Comparison of ENCODE assay signal across 9 mouse cellular contexts in genomic region chr10:43722711-43723614, GRCm38 (mm10).
DNase-seq lines count a peak whose midpoint lies in the region; ATAC-seq and TF ChIP-seq lines count a peak whose summit lies in the region.
"Had no signal": no experiment of that assay in that cellular context is flagged by ENCODE, and none has a peak within 500 bp of the region (broad histone marks: within the 10 kb centered on the region; RNA-seq: fewer than 3 reads in every experiment).

No protein-coding gene starts in this region.

- H3K36me3 ChIP-seq in heart, embryonic 10.5 days, result no peaks in the 10 kb centered on the region
- H3K36me3 ChIP-seq in hindbrain, embryonic 11.5 days (ENCODE audit: control insufficient read depth, insufficient read depth, low read length), result no peaks in the 10 kb centered on the region
- H3K36me3 ChIP-seq in limb, embryonic 14.5 days (ENCODE audit: control insufficient read depth, insufficient read depth, low read length), result no peaks in the 10 kb centered on the region
- no peaks in the 10 kb centered on the region for H3K36me3 ChIP-seq in midbrain, embryonic 15.5 days (replicated peaks)

- peak; percentile 80 for DNase-seq in heart, embryonic 10.5 days (ENCODE audit: low spot score)
- no peak for DNase-seq in heart, adult 11 months
- peak; percentile 54 for DNase-seq in embryo, embryonic 11.5 days (ENCODE audit: low read depth, low spot score)
- DNase-seq in hindbrain, embryonic 11.5 days (ENCODE audit: low spot score), result peak; percentile 63
- DNase-seq in limb, embryonic 14.5 days (ENCODE audit: low spot score), result peak; percentile 81
- DNase-seq in urinary bladder, adult 2 months (ENCODE audit: low spot score), result peak; percentile 32
- no peak for DNase-seq in left cerebral cortex, adult 18-20 months (ENCODE audit: low spot score in 2 of 2)

- ATAC-seq in hindbrain, embryonic 11.5 days (ENCODE audit: low FRiP score), result peak; percentile 76
- peak; percentile 82 for ATAC-seq in limb, embryonic 14.5 days (ENCODE audit: low FRiP score, low read depth)
- peak; percentile 72 for ATAC-seq in midbrain, embryonic 15.5 days (replicated peaks)
- ATAC-seq: Patski had no signal

- H3K4me3 ChIP-seq in heart, embryonic 10.5 days, result peak overlapping the region; percentile 57
- peak overlapping the region; percentile 28 for H3K4me3 ChIP-seq in hindbrain, embryonic 11.5 days (ENCODE audit: low read depth, low read length)
- peak overlapping the region; percentile 34 for H3K4me3 ChIP-seq in limb, embryonic 14.5 days (replicated peaks; ENCODE audit: low read length)
- H3K4me3 ChIP-seq in midbrain, embryonic 15.5 days, result peak overlapping the region; percentile 35

- H3K27ac ChIP-seq in heart, embryonic 10.5 days, result peak overlapping the region; percentile 85
- H3K27ac ChIP-seq in hindbrain, embryonic 11.5 days (ENCODE audit: low read depth, low read length), result peak overlapping the region; percentile 45
- peak overlapping the region; percentile 87 for H3K27ac ChIP-seq in limb, embryonic 14.5 days (replicated peaks; ENCODE audit: low read depth, low read length)
- peak overlapping the region; percentile 67 for H3K27ac ChIP-seq in midbrain, embryonic 15.5 days

- H3K4me2 ChIP-seq in hindbrain, embryonic 11.5 days (replicated peaks; ENCODE audit: low read depth, low read length), result peak overlapping the region; percentile 69
- peak overlapping the region; percentile 77 for H3K4me2 ChIP-seq in limb, embryonic 14.5 days (replicated peaks; ENCODE audit: low read depth, low read length, severe bottlenecking)
- H3K4me2 ChIP-seq in midbrain, embryonic 15.5 days, result peak overlapping the region; percentile 80

- 12% methylated on average over 23 of the region's 23 CpGs for WGBS in heart, embryonic 10.5 days
- WGBS in hindbrain, embryonic 11.5 days, result 5% methylated on average over 23 of the region's 23 CpGs
- under 1% methylated on average over 23 of the region's 23 CpGs for WGBS in limb, embryonic 14.5 days
- WGBS in midbrain, embryonic 15.5 days, result 2% methylated on average over 23 of the region's 23 CpGs

- H3K27me3 ChIP-seq in heart, embryonic 10.5 days (ENCODE audit: insufficient read depth, poor library complexity, severe bottlenecking), result no peaks in the 10 kb centered on the region
- H3K27me3 ChIP-seq in hindbrain, embryonic 11.5 days (ENCODE audit: control insufficient read depth, insufficient read depth, low read length), result no peaks in the 10 kb centered on the region
- H3K27me3 ChIP-seq in limb, embryonic 14.5 days (ENCODE audit: control insufficient read depth, insufficient read depth, low read length), result no peaks in the 10 kb centered on the region
- no peaks in the 10 kb centered on the region for H3K27me3 ChIP-seq in midbrain, embryonic 15.5 days (replicated peaks)
- H3K27me3 ChIP-seq: Patski had no signal

- no peak for TF ChIP-seq POLR2A in limb, embryonic 14.5 days (IDR thresholded peaks at IDR 0.05; ENCODE audit: borderline replicate concordance, extremely low read depth, insufficient read depth, insufficient read length)

- H3K9ac ChIP-seq in hindbrain, embryonic 11.5 days (ENCODE audit: low read depth, low read length), result peak overlapping the region; percentile 45
- H3K9ac ChIP-seq in limb, embryonic 14.5 days (ENCODE audit: low read depth, low read length, severe bottlenecking), result peak overlapping the region; percentile 51
- H3K9ac ChIP-seq in midbrain, embryonic 15.5 days, result peak overlapping the region; percentile 31

- H3K9me3 ChIP-seq in heart, embryonic 10.5 days, result no peaks in the 10 kb centered on the region
- H3K9me3 ChIP-seq in hindbrain, embryonic 11.5 days (ENCODE audit: control insufficient read depth, low read length), result no peaks in the 10 kb centered on the region
- no peaks in the 10 kb centered on the region for H3K9me3 ChIP-seq in limb, embryonic 14.5 days (ENCODE audit: control insufficient read depth, low read length)
- no peaks in the 10 kb centered on the region for H3K9me3 ChIP-seq in midbrain, embryonic 15.5 days

- peaks cover 28% of the 10 kb centered on the region for H3K4me1 ChIP-seq in heart, embryonic 10.5 days
- H3K4me1 ChIP-seq in hindbrain, embryonic 11.5 days (replicated peaks; ENCODE audit: control insufficient read depth, insufficient read depth, low read length), result peaks cover 4% of the 10 kb centered on the region; the same call in 1 of the 2 replicates
- peaks cover 27% of the 10 kb centered on the region for H3K4me1 ChIP-seq in limb, embryonic 14.5 days (ENCODE audit: control insufficient read depth, insufficient read depth, low read length)
- peaks cover 20% of the 10 kb centered on the region for H3K4me1 ChIP-seq in midbrain, embryonic 15.5 days

Comparison
In these comparisons a context has a peak if more than half of its experiments do, and no peak if none do; other contexts are left out.
1. DNase-seq: peak in heart, embryonic 10.5 days (single experiment), embryo, embryonic 11.5 days (single experiment), hindbrain, embryonic 11.5 days (single experiment), limb, embryonic 14.5 days (single experiment) and urinary bladder, adult 2 months (single experiment); none in heart, adult 11 months (single experiment) and left cerebral cortex, adult 18-20 months (0 of 2).
2. Peak in every context shown above with its lines, with median percentiles within 50 percentile points of each other: H3K27ac ChIP-seq, H3K4me3 ChIP-seq, ATAC-seq, H3K4me2 ChIP-seq and H3K9ac ChIP-seq.